Mouse (Mus musculus): Measurements from ENCODE around the gene Aamdc. TPM values are rescaled to one million over a fixed set of nuclear protein-coding genes. Genes with fewer than 3 reads are reported as not detected.

Gene Aamdc
- polyA plus RNA-seq (2015; fragmentation: Nextera tagmentation; extraction: Ambion mirVana): 50.4 and 50.9 TPM in 2 replicates

- Histone ChIP-seq H3K9me3 (ENCODE audit: control insufficient read depth, low read length) (no peaks in the 10 kb centered on the region), H3K27ac (ENCODE audit: low read length) (peak within 1 kb of the TSS; percentile 99), H3K4me3 (replicated peaks; ENCODE audit: low read length) (peak within 1 kb of the TSS; percentile 94), H3K4me2 (ENCODE audit: low read length) (peak within 1 kb of the TSS; percentile 81), H3K9ac (replicated peaks; ENCODE audit: low read depth, low read length) (peak within 1 kb of the TSS; percentile 100), H3K27me3 (replicated peaks; ENCODE audit: control insufficient read depth, insufficient read depth, low read length) (no peaks in the 10 kb centered on the region), H3K4me1 (replicated peaks; ENCODE audit: control insufficient read depth, insufficient read depth, low read length) (peaks cover 15% of the 10 kb centered on the region), H3K36me3 (ENCODE audit: control insufficient read depth, insufficient read depth) (peaks cover 3% of the 10 kb centered on the region; the same call in 1 of the 2 replicates)
- under 1% methylated on average over 51 of the region's 68 CpGs for WGBS
- peak; percentile 96 for ATAC-seq
Observed at GRCm38 (mm10) chr7:97579067-97579975, at the start of gene Aamdc, which contains the start of gene Rsf1. Aamdc (minus strand) TSS chr7:97579497. Rsf1 (plus strand) TSS chr7:97579889.

GRCm38 (mm10) chr7:97623402-97623801, 44.1 kb upstream of the Aamdc start:
- peaks cover 2% of the 10 kb centered on the region; the same call in 1 of the 2 replicates for H3K36me3 ChIP-seq (ENCODE audit: control insufficient read depth, insufficient read depth)
- no peaks in the 10 kb centered on the region for H3K27me3 ChIP-seq (replicated peaks; ENCODE audit: control insufficient read depth, insufficient read depth, low read length)

GRCm38 (mm10) chr7:97622676-97623075, 43.4 kb upstream of the Aamdc start:
- no peak for ATAC-seq

More at GRCm38 (mm10) chr7:97623402-97623801, 44.1 kb upstream of the Aamdc start:
- H3K27ac ChIP-seq (ENCODE audit: low read length): no peak overlapping the region
- H3K4me3 ChIP-seq (replicated peaks; ENCODE audit: low read length): no peak overlapping the region
- no peak for ATAC-seq
- no peak overlapping the region for H3K4me2 ChIP-seq (ENCODE audit: low read length)
- no peak overlapping the region for H3K9ac ChIP-seq (replicated peaks; ENCODE audit: low read depth, low read length)
- H3K4me1 ChIP-seq (replicated peaks; ENCODE audit: control insufficient read depth, insufficient read depth, low read length): no peaks in the 10 kb centered on the region
- H3K9me3 ChIP-seq (ENCODE audit: control insufficient read depth, low read length): no peaks in the 10 kb centered on the region

DNA sequence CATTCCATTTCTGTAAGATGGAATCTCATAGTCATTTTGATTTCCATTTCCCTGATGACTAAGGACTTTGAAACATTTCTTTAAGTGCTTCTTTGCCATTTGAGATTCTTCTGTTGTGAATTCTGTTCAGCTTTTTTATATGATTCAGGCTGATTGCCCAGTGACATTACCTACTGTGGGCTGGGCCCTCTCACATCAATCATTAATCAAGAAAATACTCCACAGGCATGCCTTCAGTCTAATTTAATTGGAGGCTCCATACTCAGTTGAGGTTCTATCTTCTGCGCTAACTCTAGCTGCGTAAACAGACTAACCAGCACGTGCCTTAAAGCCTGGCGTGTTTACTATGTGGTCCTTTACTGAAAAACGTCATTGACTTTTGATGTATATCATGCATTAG, 42.0 kb upstream of the Aamdc start:
- Histone ChIP-seq H3K27ac (ENCODE audit: low read length) (no peak overlapping the region), H3K36me3 (ENCODE audit: control insufficient read depth, insufficient read depth) (peaks cover 3% of the 10 kb centered on the region; the same call in 1 of the 2 replicates), H3K4me3 (replicated peaks; ENCODE audit: low read length) (no peak overlapping the region), H3K9me3 (ENCODE audit: control insufficient read depth, low read length) (no peaks in the 10 kb centered on the region), H3K27me3 (replicated peaks; ENCODE audit: control insufficient read depth, insufficient read depth, low read length) (no peaks in the 10 kb centered on the region), H3K4me2 (ENCODE audit: low read length) (no peak overlapping the region), H3K4me1 (replicated peaks; ENCODE audit: control insufficient read depth, insufficient read depth, low read length) (no peaks in the 10 kb centered on the region), H3K9ac (replicated peaks; ENCODE audit: low read depth, low read length) (no peak overlapping the region)
- 97% methylated on average over 5 of the region's 5 CpGs for WGBS
- ATAC-seq: no peak

More at GRCm38 (mm10) chr7:97622676-97623075, 43.4 kb upstream of the Aamdc start:
- Histone ChIP-seq H3K9me3 (ENCODE audit: control insufficient read depth, low read length) (no peaks in the 10 kb centered on the region), H3K36me3 (ENCODE audit: control insufficient read depth, insufficient read depth) (peaks cover 3% of the 10 kb centered on the region; the same call in 1 of the 2 replicates), H3K27ac (ENCODE audit: low read length) (no peak overlapping the region), H3K4me3 (replicated peaks; ENCODE audit: low read length) (no peak overlapping the region), H3K4me1 (replicated peaks; ENCODE audit: control insufficient read depth, insufficient read depth, low read length) (no peaks in the 10 kb centered on the region), H3K27me3 (replicated peaks; ENCODE audit: control insufficient read depth, insufficient read depth, low read length) (no peaks in the 10 kb centered on the region), H3K4me2 (ENCODE audit: low read length) (no peak overlapping the region), H3K9ac (replicated peaks; ENCODE audit: low read depth, low read length) (no peak overlapping the region)
- 93% methylated on average over 1 of the region's 1 CpGs for WGBS

GRCm38 (mm10) chr7:97598548-97598947, 19.3 kb upstream of the Aamdc start:
- Histone ChIP-seq H3K9me3 (ENCODE audit: control insufficient read depth, low read length) (no peaks in the 10 kb centered on the region), H3K4me3 (replicated peaks; ENCODE audit: low read length) (no peak overlapping the region), H3K36me3 (ENCODE audit: control insufficient read depth, insufficient read depth) (no peaks in the 10 kb centered on the region), H3K27me3 (replicated peaks; ENCODE audit: control insufficient read depth, insufficient read depth, low read length) (no peaks in the 10 kb centered on the region), H3K9ac (replicated peaks; ENCODE audit: low read depth, low read length) (no peak overlapping the region), H3K4me1 (replicated peaks; ENCODE audit: control insufficient read depth, insufficient read depth, low read length) (no peaks in the 10 kb centered on the region), H3K4me2 (ENCODE audit: low read length) (no peak overlapping the region), H3K27ac (ENCODE audit: low read length) (no peak overlapping the region)
- ATAC-seq: no peak
- 91% methylated on average over 2 of the region's 2 CpGs for WGBS

- H3K27me3 ChIP-seq (replicated peaks; ENCODE audit: control insufficient read depth, insufficient read depth, low read length): no peaks in the 10 kb centered on the region
- H3K9me3 ChIP-seq (ENCODE audit: control insufficient read depth, low read length): no peaks in the 10 kb centered on the region
- no peak overlapping the region for H3K9ac ChIP-seq (replicated peaks; ENCODE audit: low read depth, low read length)
- no peaks in the 10 kb centered on the region for H3K36me3 ChIP-seq (ENCODE audit: control insufficient read depth, insufficient read depth)
- no peak overlapping the region for H3K27ac ChIP-seq (ENCODE audit: low read length)
- H3K4me1 ChIP-seq (replicated peaks; ENCODE audit: control insufficient read depth, insufficient read depth, low read length): peaks cover 4% of the 10 kb centered on the region; the same call in 1 of the 2 replicates
- 93% methylated on average over 2 of the region's 2 CpGs for WGBS
- no peak for ATAC-seq
- H3K4me3 ChIP-seq (replicated peaks; ENCODE audit: low read length): no peak overlapping the region
- H3K4me2 ChIP-seq (ENCODE audit: low read length): no peak overlapping the region
Observed at GRCm38 (mm10) chr7:97593535-97593934, 14.2 kb upstream of the Aamdc start.

GRCm38 (mm10) chr7:97592396-97592795, 13.1 kb upstream of the Aamdc start:
- Histone ChIP-seq H3K4me2 (ENCODE audit: low read length) (no peak overlapping the region), H3K27ac (ENCODE audit: low read length) (no peak overlapping the region), H3K4me3 (replicated peaks; ENCODE audit: low read length) (no peak overlapping the region), H3K9me3 (ENCODE audit: control insufficient read depth, low read length) (no peaks in the 10 kb centered on the region), H3K27me3 (replicated peaks; ENCODE audit: control insufficient read depth, insufficient read depth, low read length) (no peaks in the 10 kb centered on the region), H3K4me1 (replicated peaks; ENCODE audit: control insufficient read depth, insufficient read depth, low read length) (peaks cover 4% of the 10 kb centered on the region; the same call in 1 of the 2 replicates), H3K9ac (replicated peaks; ENCODE audit: low read depth, low read length) (no peak overlapping the region), H3K36me3 (ENCODE audit: control insufficient read depth, insufficient read depth) (no peaks in the 10 kb centered on the region)
- ATAC-seq: no peak
- 97% methylated on average over 4 of the region's 4 CpGs for WGBS

DNA sequence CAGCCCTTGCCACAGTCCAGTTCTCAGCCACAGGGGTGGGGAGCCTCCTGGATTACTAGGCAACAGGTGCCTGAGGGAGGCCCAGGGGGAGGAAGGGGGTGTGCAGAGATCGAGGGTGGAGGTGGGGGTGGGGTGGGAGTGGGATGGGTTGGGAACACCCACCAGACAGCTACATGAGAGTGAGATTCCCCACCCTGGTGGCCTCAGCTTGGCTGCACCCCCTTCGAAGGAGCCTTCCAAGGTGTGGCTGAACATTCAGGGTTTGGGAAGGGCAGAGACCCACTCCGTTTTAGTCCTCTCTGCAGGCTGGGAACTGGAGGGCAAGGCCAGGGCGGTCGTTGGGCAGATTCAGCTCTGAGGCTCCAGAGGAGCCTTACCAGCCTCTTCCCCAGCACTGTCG, 12.0 kb upstream of the Aamdc start:
- Histone ChIP-seq H3K4me3 (replicated peaks; ENCODE audit: low read length) (no peak overlapping the region), H3K9me3 (ENCODE audit: control insufficient read depth, low read length) (no peaks in the 10 kb centered on the region), H3K36me3 (ENCODE audit: control insufficient read depth, insufficient read depth) (no peaks in the 10 kb centered on the region), H3K4me2 (ENCODE audit: low read length) (no peak overlapping the region), H3K27me3 (replicated peaks; ENCODE audit: control insufficient read depth, insufficient read depth, low read length) (no peaks in the 10 kb centered on the region), H3K9ac (replicated peaks; ENCODE audit: low read depth, low read length) (no peak overlapping the region), H3K4me1 (replicated peaks; ENCODE audit: control insufficient read depth, insufficient read depth, low read length) (peaks cover 4% of the 10 kb centered on the region; the same call in 1 of the 2 replicates), H3K27ac (ENCODE audit: low read length) (no peak overlapping the region)
- 89% methylated on average over 6 of the region's 6 CpGs for WGBS
- ATAC-seq: no peak

GRCm38 (mm10) chr7:97590488-97590887, 11.2 kb upstream of the Aamdc start:
- H3K27ac ChIP-seq (ENCODE audit: low read length): no peak overlapping the region

More at GRCm38 (mm10) chr7:97590488-97590887, 11.2 kb upstream of the Aamdc start:
- 70% methylated on average over 3 of the region's 3 CpGs for WGBS
- Histone ChIP-seq H3K9me3 (ENCODE audit: control insufficient read depth, low read length) (no peaks in the 10 kb centered on the region), H3K27me3 (replicated peaks; ENCODE audit: control insufficient read depth, insufficient read depth, low read length) (no peaks in the 10 kb centered on the region), H3K4me2 (ENCODE audit: low read length) (no peak overlapping the region), H3K4me3 (replicated peaks; ENCODE audit: low read length) (no peak overlapping the region), H3K9ac (replicated peaks; ENCODE audit: low read depth, low read length) (no peak overlapping the region), H3K36me3 (ENCODE audit: control insufficient read depth, insufficient read depth) (no peaks in the 10 kb centered on the region), H3K4me1 (replicated peaks; ENCODE audit: control insufficient read depth, insufficient read depth, low read length) (peaks cover 4% of the 10 kb centered on the region; the same call in 1 of the 2 replicates)
- no peak for ATAC-seq

All from forebrain, embryonic 16.5 days (tissue).